Mouse (Mus musculus): Measurements from ENCODE around the gene Clstn1. TPM values are rescaled to one million over a fixed set of nuclear protein-coding genes. Genes with fewer than 3 reads are reported as not detected.

The Clstn1 gene
- polyA plus RNA-seq, 1 experiment, result 28.0 TPM

DNA sequence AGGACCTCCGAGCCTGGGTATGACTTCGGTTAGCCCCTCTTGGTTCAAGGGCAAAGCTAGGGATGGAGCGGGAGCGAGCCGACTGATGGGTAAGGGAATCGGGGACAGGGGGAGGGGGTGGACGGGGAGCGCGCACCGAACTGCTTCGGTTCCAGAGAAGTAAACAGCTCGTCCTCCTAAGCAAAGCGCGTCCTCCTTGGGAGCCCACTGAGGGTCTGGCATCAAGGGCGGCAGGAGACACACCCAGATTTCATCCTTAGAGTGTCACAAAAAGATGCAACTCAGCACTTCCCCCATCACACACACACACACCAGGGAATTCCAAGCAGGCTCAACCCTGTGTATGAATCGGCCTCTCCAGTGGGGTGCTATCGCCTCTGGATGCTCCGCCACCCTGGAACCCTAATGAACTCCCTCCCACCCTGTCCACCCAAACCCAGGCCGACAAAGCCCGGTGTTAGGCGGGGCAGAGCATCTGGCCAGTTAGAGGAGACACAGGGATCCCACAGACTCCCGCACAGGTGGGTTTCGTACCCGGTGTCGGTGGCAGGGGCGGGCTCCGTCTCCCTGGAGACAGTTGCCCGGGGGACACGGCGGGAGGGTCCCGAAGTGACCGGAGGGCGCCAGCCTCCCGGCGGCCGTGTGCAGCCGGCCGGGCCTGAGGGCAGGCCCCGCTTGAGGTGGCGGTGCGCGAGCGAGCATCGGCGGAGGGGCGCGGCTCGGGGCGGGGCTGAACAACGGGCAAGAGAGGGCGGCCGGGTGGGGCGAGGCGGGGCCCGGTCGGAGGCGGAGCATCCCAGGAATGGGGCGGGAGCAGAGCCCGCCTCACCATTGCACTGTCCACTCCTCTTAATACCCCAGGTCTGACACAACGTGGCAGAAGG, 89.4 kb downstream of the Clstn1 start:
- peak; percentile 69 for DNase-seq (ENCODE audit: low spot score)

- DNase-seq (ENCODE audit: low spot score), result no peak
These were observed 91.7 kb downstream of the Clstn1 start for GRCm38 (mm10) chr4:149678006-149678405.

DNA sequence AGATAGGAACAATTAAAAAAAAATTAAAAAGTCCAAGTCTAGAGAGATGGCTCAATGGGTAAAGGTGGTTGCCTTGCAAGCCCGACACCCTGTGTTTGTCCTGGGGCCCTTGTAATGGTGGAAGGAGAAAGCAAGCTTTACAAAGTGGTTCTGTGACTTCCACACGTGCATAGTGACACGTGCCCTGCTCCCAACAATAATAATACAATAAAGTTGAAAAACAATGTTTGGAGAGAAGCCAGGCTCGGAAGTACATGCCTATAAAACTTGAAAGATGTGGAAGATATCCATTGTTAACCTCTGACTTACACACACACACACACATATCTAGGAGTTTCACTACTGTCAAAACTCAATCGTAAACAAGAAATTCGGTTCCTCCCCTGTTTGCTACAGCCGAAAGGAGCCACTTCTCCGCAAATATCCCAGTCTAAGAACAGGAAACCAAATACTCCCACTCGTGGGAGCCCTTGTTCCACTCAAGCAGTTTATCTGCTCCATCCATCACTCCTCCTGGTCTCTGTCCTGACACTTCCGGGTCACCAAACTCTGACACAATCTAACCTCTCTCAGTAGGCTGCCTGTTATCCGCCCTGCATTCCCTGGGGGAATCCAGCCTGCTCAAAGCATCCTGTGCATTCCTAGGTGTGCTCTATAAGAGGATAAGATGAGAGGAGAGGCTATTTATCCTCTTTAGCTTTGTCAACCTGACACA, 92.9 kb downstream of the Clstn1 start:
- DNase-seq (ENCODE audit: low spot score), result no peak

DNA sequence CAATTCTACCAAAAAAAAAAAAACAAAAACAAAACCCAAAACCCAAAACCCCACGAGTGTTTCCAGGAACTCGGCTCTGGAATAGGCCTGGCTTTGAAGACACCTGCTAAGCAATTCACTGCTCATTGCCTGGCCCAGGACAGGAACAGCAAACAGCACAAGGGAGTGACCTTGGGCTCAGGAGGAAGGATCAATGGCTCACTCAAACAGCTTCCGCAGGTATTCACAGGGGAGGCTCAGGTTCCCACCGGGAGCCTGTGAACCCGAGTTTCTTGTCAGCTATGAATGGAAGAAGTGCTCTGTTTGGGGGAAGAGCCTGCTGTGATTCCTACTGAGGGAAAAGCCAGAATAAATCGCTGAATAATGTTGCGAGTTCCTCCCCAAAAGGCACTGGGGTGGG, 97.6 kb downstream of the Clstn1 start:
- DNase-seq (ENCODE audit: low spot score), result no peak

DNA sequence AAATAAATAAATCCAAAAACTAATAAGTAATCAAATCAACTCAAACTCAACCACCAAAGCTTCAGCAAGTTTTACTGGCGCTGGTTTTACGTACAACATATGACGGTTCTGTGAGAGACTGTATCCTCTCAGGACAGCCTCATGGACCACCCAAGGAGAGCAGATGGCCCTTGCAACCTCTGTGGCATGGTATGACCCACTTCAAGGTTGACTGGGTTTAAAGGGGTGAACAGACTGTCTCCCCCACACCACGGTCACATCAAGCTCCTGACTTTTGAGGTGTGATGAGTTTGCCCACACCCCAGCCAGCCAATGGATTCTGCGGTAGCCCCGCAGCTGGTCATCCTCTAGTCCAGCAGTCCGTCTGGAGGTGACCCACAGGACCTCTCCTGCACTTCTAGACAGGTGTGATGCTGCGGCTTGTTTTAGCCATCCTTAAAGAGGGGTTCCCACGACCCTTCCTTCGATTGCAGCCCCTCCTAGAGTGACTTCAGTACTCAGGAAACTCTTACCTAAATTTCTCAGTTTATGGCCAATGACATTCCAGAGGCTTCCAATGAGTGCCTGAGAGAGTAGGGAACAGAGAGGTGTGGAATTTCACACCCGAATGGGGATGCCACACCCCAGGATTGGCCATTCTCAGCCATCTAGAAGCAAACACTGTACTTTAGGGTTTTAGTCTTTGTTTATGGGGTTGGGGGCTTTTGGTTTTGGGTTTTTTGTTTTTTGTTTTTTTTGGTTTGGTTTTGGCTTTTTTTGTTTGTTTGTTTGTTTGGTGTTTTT, 98.8 kb downstream of the Clstn1 start:
- DNase-seq (ENCODE audit: low spot score), result no peak

GRCm38 (mm10) chr4:149688861-149689260, 102.6 kb downstream of the Clstn1 start:
- no peak for DNase-seq (ENCODE audit: low spot score)

DNA sequence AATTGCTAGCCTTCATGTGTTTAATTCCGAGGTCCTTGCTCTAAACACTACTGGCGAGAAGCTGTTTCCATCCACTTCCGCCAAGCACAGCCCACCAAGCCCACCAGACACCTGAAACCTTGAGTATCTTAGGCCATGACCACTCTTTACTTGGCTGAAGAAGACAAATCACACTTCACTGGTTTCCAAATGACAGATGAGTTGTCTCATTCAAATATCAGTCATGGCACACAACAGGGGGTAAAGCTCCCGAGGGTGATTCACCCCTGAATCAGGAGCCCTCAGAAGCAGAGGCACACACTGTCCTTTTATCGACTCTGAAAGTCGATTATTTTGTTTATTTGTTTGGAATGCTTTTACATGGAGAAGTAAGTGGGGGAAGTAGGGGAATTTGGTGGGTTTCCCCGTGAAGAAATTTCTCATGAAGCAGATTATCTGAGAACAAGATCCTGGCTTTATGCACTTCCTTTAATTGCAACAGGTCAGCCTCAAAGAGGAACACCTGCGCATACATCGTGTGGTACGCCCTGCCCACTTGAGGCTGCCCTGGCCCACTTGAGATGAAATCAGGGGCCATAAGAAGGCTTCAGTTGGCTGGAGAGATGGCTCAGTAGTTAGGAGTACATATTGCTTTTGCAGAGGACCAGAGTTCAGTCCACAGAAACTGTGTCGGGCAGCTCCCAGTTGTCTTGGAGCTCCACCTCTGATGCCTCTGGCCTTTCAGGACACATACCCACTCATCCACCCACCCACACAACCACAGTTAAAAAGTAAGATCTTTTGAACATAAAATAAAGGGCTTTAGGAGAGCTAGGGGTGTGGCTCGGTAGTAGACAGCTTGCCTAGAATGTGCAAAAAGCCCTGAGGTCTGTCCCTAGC, 103.8 kb downstream of the Clstn1 start:
- no peak for DNase-seq (ENCODE audit: low spot score)

GRCm38 (mm10) chr4:149690828-149691280, 104.6 kb downstream of the Clstn1 start:
- DNase-seq (ENCODE audit: low spot score), result no peak

GRCm38 (mm10) chr4:149691368-149691767, 105.1 kb downstream of the Clstn1 start:
- no peak for DNase-seq (ENCODE audit: low spot score)

DNA sequence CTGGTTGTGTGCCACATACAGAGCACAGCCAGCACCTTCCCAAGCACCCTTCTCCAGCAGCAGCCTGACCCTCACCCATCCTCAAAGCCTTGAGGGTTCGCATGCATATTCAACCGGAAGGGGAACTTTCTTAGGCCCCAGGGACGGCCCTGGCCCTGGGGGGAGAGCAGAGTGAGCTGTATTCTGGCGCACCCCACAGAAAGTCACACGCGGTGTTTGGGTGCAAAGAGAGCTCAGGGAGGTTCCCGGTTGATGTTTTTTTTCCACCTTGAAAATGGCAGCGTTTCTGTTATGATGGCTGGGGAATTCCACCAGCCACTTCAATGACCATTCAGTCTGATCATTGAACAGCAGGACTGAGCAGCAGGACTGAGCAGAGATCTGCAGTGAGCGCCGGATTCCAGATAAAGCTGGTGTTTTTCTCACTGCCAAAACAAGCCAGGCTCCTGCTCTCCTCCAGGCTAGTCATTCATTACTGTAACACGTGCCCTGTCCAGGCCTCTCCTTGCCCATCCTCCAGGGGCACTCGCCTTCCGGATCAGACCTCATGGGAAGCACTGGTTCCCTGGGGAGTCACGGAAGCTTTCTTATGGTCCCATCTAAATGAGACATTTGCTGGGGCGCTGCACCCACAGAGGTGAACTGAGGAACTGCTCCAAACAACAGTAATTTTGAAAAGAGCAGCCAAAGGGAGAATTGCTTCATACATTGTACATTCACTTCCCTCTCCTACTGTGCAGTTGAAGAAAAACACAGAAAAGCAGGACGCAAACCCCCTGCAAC, 110.1 kb downstream of the Clstn1 start:
- DNase-seq (ENCODE audit: low spot score), result no peak

- DNase-seq (ENCODE audit: low spot score), result no peak
These were observed 111.4 kb downstream of the Clstn1 start for GRCm38 (mm10) chr4:149697506-149698196.

GRCm38 (mm10) chr4:149698197-149698821, 112.0 kb downstream of the Clstn1 start:
- peak; percentile 43 for DNase-seq (ENCODE audit: low spot score)

Other genes with a start within 250 kb of the Clstn1 start
- gene Ube4b, start 159.7 kb upstream of the Clstn1 start, polyA plus RNA-seq (2012; rRNA removed), result 38.3 and 54.1 TPM in 2 replicates
- gene Rbp7, start 131.5 kb upstream of the Clstn1 start, polyA plus RNA-seq (2012; rRNA removed), result 1.5 and 1.9 TPM in 2 replicates
- gene Tmem274, start 109.1 kb upstream of the Clstn1 start, polyA plus RNA-seq (2012; rRNA removed), result not detected in 2 replicates
- 11.6 and 11.8 TPM in 2 replicates for gene Nmnat1, start 101.3 kb upstream of the Clstn1 start, polyA plus RNA-seq (2012; rRNA removed)
- gene Lzic, start 101.2 kb upstream of the Clstn1 start, polyA plus RNA-seq (2012; rRNA removed), result 16.8 and 19.0 TPM in 2 replicates
- gene Ctnnbip1, start 68.2 kb upstream of the Clstn1 start, polyA plus RNA-seq (2012; rRNA removed), result 11.7 and 12.0 TPM in 2 replicates
- gene Pik3cd, start 116.1 kb downstream of the Clstn1 start, polyA plus RNA-seq (2012; rRNA removed), result 5.2 and 8.1 TPM in 2 replicates
- 21.6 and 24.0 TPM in 2 replicates for gene Tmem201, start 151.6 kb downstream of the Clstn1 start, polyA plus RNA-seq (2012; rRNA removed)
- 13.5 and 14.5 TPM in 2 replicates for gene Slc25a33, start 187.8 kb downstream of the Clstn1 start, polyA plus RNA-seq (2012; rRNA removed)

All from urinary bladder, adult 2 months (tissue).